In genomic region chr5:111578977-111579727, GRCm38 (mm10) we compare ENCODE assay signal across 7 mouse cellular contexts.
DNase-seq lines count a peak whose midpoint lies in the region; ATAC-seq and TF ChIP-seq lines count a peak whose summit lies in the region.

No protein-coding gene starts in this region.

- TF ChIP-seq CTCF in midbrain, postnatal 0 days (IDR thresholded peaks at IDR 0.05): no peak

- peak; percentile 22 for ATAC-seq in midbrain, embryonic 11.5 days (ENCODE audit: low FRiP score)
- ATAC-seq in midbrain, postnatal 0 days (ENCODE audit: low FRiP score): no peak
- ATAC-seq in forebrain, embryonic 11.5 days (replicated peaks; ENCODE audit: low FRiP score): peak; percentile 25; the same call in 1 of the 2 replicates
- ATAC-seq in intestine, embryonic 16.5 days: peak; percentile 31; the same call in 1 of the 2 replicates
- ATAC-seq in stomach, embryonic 16.5 days (ENCODE audit: insufficient read depth, low FRiP score): peak; percentile 31; the same call in 1 of the 2 replicates

- H3K27me3 ChIP-seq in midbrain, embryonic 11.5 days (ENCODE audit: control insufficient read depth, insufficient read depth, low read length): no peaks in the 10 kb centered on the region
- no peaks in the 10 kb centered on the region for H3K27me3 ChIP-seq in midbrain, postnatal 0 days (ENCODE audit: insufficient read depth, low read length)
- H3K27me3 ChIP-seq in forebrain, embryonic 11.5 days (ENCODE audit: control insufficient read depth, insufficient read depth, low read length): no peaks in the 10 kb centered on the region
- no peaks in the 10 kb centered on the region; the same call in 1 of the 2 replicates for H3K27me3 ChIP-seq in intestine, embryonic 16.5 days (replicated peaks; ENCODE audit: control insufficient read depth, insufficient read depth, low read length)
- H3K27me3 ChIP-seq in stomach, embryonic 16.5 days (ENCODE audit: control insufficient read depth, insufficient read depth, low read length): 0 out of 2 replicates have a peak, but pooled peaks cover 3% of the 10 kb centered on the region

- no peak overlapping the region for H3K4me2 ChIP-seq in midbrain, embryonic 11.5 days
- H3K4me2 ChIP-seq in midbrain, postnatal 0 days (ENCODE audit: low read depth, low read length, poor library complexity, severe bottlenecking): no peak overlapping the region
- H3K4me2 ChIP-seq in forebrain, embryonic 11.5 days (ENCODE audit: low read depth, low read length, severe bottlenecking): peak overlapping the region; percentile 15; the same call in 1 of the 2 replicates
- H3K4me2 ChIP-seq in intestine, embryonic 16.5 days (ENCODE audit: low read depth, low read length): no peak overlapping the region
- H3K4me2 ChIP-seq in stomach, embryonic 16.5 days (ENCODE audit: low read depth, low read length): no peak overlapping the region

- H3K9ac ChIP-seq in midbrain, embryonic 11.5 days (ENCODE audit: low read length): peak overlapping the region; percentile 36
- no peak overlapping the region for H3K9ac ChIP-seq in midbrain, postnatal 0 days (replicated peaks; ENCODE audit: low read length, poor library complexity, severe bottlenecking)
- H3K9ac ChIP-seq in forebrain, embryonic 11.5 days (ENCODE audit: low read length): peak overlapping the region; percentile 35; the same call in 1 of the 2 replicates
- no peak overlapping the region for H3K9ac ChIP-seq in intestine, embryonic 16.5 days (ENCODE audit: low read depth, low read length)
- peak overlapping the region; percentile 2; the same call in 1 of the 2 replicates for H3K9ac ChIP-seq in stomach, embryonic 16.5 days (ENCODE audit: low read length)

- H3K27ac ChIP-seq in midbrain, embryonic 11.5 days (ENCODE audit: low read depth, low read length): peak overlapping the region; percentile 72
- no peak overlapping the region for H3K27ac ChIP-seq in midbrain, postnatal 0 days (ENCODE audit: low read depth, low read length)
- H3K27ac ChIP-seq in forebrain, embryonic 11.5 days (ENCODE audit: low read depth, low read length): peak overlapping the region; percentile 19; the same call in 1 of the 2 replicates
- H3K27ac ChIP-seq in intestine, embryonic 16.5 days (ENCODE audit: low read length): peak overlapping the region; percentile 88
- H3K27ac ChIP-seq in stomach, embryonic 16.5 days (ENCODE audit: low read length): peak overlapping the region; percentile 87

- H3K36me3 ChIP-seq in midbrain, embryonic 11.5 days (ENCODE audit: control insufficient read depth, insufficient read depth, low read length): no peaks in the 10 kb centered on the region
- no peaks in the 10 kb centered on the region for H3K36me3 ChIP-seq in midbrain, postnatal 0 days (ENCODE audit: insufficient read depth, low read length)
- H3K36me3 ChIP-seq in forebrain, embryonic 11.5 days (ENCODE audit: control insufficient read depth, insufficient read depth, low read length): no peaks in the 10 kb centered on the region; the same call in 1 of the 2 replicates
- H3K36me3 ChIP-seq in intestine, embryonic 16.5 days (ENCODE audit: control insufficient read depth, insufficient read depth, low read length): no peaks in the 10 kb centered on the region
- no peaks in the 10 kb centered on the region for H3K36me3 ChIP-seq in stomach, embryonic 16.5 days (ENCODE audit: control insufficient read depth, insufficient read depth, low read length)

- no peak overlapping the region for H3K4me3 ChIP-seq in midbrain, embryonic 11.5 days (ENCODE audit: low read depth, low read length)
- H3K4me3 ChIP-seq in midbrain, postnatal 0 days (ENCODE audit: low read depth, low read length): no peak overlapping the region
- H3K4me3 ChIP-seq in forebrain, embryonic 11.5 days (ENCODE audit: low read depth, low read length): no peak overlapping the region
- no peak overlapping the region for H3K4me3 ChIP-seq in intestine, embryonic 16.5 days (ENCODE audit: low read length)
- H3K4me3 ChIP-seq in stomach, embryonic 16.5 days (replicated peaks; ENCODE audit: low read length): no peak overlapping the region

- peak; percentile 93 for DNase-seq in midbrain, embryonic 11.5 days (ENCODE audit: low spot score, missing footprints)
- no peak for DNase-seq in midbrain, postnatal 0 days (ENCODE audit: low spot score)
- peak; percentile 68 for DNase-seq in forebrain, embryonic 11.5 days (ENCODE audit: low spot score)
- no peak for DNase-seq in cerebellum, postnatal 25 days
- DNase-seq in cerebellum, postnatal 4 days (ENCODE audit: low spot score in 2 of 2): no peak

- 13% methylated on average over 12 of the region's 12 CpGs for whole genome bisulfite sequencing in midbrain, embryonic 11.5 days
- WGBS in midbrain, postnatal 0 days: 25% methylated on average over 12 of the region's 12 CpGs
- 12% methylated on average over 12 of the region's 12 CpGs for WGBS in forebrain, embryonic 11.5 days
- WGBS in intestine, embryonic 16.5 days: 15% methylated on average over 12 of the region's 12 CpGs
- 10% methylated on average over 12 of the region's 12 CpGs for WGBS in stomach, embryonic 16.5 days

- H3K9me3 ChIP-seq in midbrain, embryonic 11.5 days (ENCODE audit: control insufficient read depth, low read length): no peaks in the 10 kb centered on the region
- H3K9me3 ChIP-seq in midbrain, postnatal 0 days (ENCODE audit: low read length): no peaks in the 10 kb centered on the region
- H3K9me3 ChIP-seq in forebrain, embryonic 11.5 days (ENCODE audit: control insufficient read depth, low read length): no peaks in the 10 kb centered on the region
- no peaks in the 10 kb centered on the region for H3K9me3 ChIP-seq in intestine, embryonic 16.5 days (ENCODE audit: control insufficient read depth, low read length)
- no peaks in the 10 kb centered on the region for H3K9me3 ChIP-seq in stomach, embryonic 16.5 days (replicated peaks; ENCODE audit: control insufficient read depth, low read length)

- peaks cover 72% of the 10 kb centered on the region for H3K4me1 ChIP-seq in midbrain, embryonic 11.5 days (ENCODE audit: control insufficient read depth, insufficient read depth, low read length)
- peaks cover 21% of the 10 kb centered on the region for H3K4me1 ChIP-seq in midbrain, postnatal 0 days (ENCODE audit: insufficient read depth, low read length)
- H3K4me1 ChIP-seq in forebrain, embryonic 11.5 days (replicated peaks; ENCODE audit: control insufficient read depth, insufficient read depth, low read length): peaks cover 65% of the 10 kb centered on the region
- peaks cover 62% of the 10 kb centered on the region for H3K4me1 ChIP-seq in intestine, embryonic 16.5 days (ENCODE audit: control insufficient read depth, insufficient read depth, low read length)
- peaks cover 57% of the 10 kb centered on the region for H3K4me1 ChIP-seq in stomach, embryonic 16.5 days (ENCODE audit: control insufficient read depth, insufficient read depth, low read length)

Comparison
In these comparisons a context has a peak if more than half of its experiments do, and no peak if none do; other contexts are left out.
1. DNase-seq: peak in midbrain, embryonic 11.5 days (single experiment) and forebrain, embryonic 11.5 days (single experiment); none in midbrain, postnatal 0 days (single experiment), cerebellum, postnatal 25 days (0 of 2) and cerebellum, postnatal 4 days (0 of 2).
2. H3K9ac ChIP-seq: peak in midbrain, embryonic 11.5 days (single experiment), forebrain, embryonic 11.5 days (single experiment) and stomach, embryonic 16.5 days (single experiment); none in midbrain, postnatal 0 days (single experiment) and intestine, embryonic 16.5 days (single experiment).